Mouse (Mus musculus) spleen, adult 2 months (tissue): ENCODE measurements around the gene Eng.

ENCODE experiments used
- CTCF ChIP-seq: fragments of 200-500 bp; IDR thresholded peaks from 2 replicates; pipeline ENCODE4 v1.5.1; 2011; ENCODE audit warnings: mild to moderate bottlenecking, inconsistent platforms; ENCODE audit not compliant: insufficient read depth, insufficient read length, insufficient replicate concordance; ENCODE audit errors: extremely low read depth
- POLR2A ChIP-seq: fragments of 200-500 bp; IDR thresholded peaks from 2 replicates; pipeline ENCODE4 v1.6.1; 2011; ENCODE audit warnings: low read depth, low read length, inconsistent platforms

GRCm38 (mm10) chr2:32618051-32618450 lies 28.3 kb upstream of the Eng start:
- no peak for TF ChIP-seq CTCF
- TF ChIP-seq POLR2A: no peak
